Mouse (Mus musculus) liver, embryonic 14.5 days (tissue): Measurements from ENCODE around the gene Sys1. TPM values are rescaled to one million over a fixed set of nuclear protein-coding genes. Genes with fewer than 3 reads are reported as not detected.

Source experiments
- ATAC-seq: fragments of 200-750 bp; cut with Nextera tagmentation; 2 replicates; pipeline ENCODE4 v1.8.0; 2017; ENCODE audit warnings: moderate number of reproducible peaks, mild to moderate bottlenecking, moderate library complexity; ENCODE audit not compliant: insufficient read depth
- DNase-seq, 3 experiments: peaks; one replicate each; pipeline ENCODE4 v3.0.0-alpha.2; 2012 to 2013; ENCODE audit warnings: low read depth in 3 of 3, low spot score in 3 of 3
- H3K27ac ChIP-seq: fragments of 300-500 bp; sonication (generic); 2 replicates; pipeline ENCODE4 v1.5.1; 2014; ENCODE audit warnings: moderate library complexity, mild to moderate bottlenecking, control low read depth, inconsistent platforms
- H3K27me3 ChIP-seq: fragments of 300-500 bp; sonication (generic); 2 replicates; pipeline ENCODE4 v1.6.1; 2014; ENCODE audit warnings: mild to moderate bottlenecking, low read length, moderate library complexity; ENCODE audit not compliant: control insufficient read depth, insufficient read depth
- H3K36me3 ChIP-seq: fragments of 300-500 bp; sonication (generic); replicated peaks from 2 replicates; pipeline ENCODE4 v1.6.1; 2014; ENCODE audit warnings: low read depth; ENCODE audit not compliant: control insufficient read depth, insufficient read depth
- H3K4me1 ChIP-seq, 2 experiments: fragments of 200-500 bp in 1 of 2; fragments of 300-500 bp in 1 of 2; sonication (generic) in 1 of 2; replicated peaks; 2 replicates each; pipeline ENCODE4 v1.6.1; 2012 to 2014; ENCODE audit warnings: antibody characterized with exemption in 1 of 2, inconsistent platforms in 1 of 2, low read length in 1 of 2; ENCODE audit not compliant: control insufficient read depth in 2 of 2, insufficient read depth in 2 of 2
- H3K4me2 ChIP-seq: fragments of 300-500 bp; sonication (generic); 2 replicates; pipeline ENCODE4 v1.6.1; 2014; ENCODE audit warnings: low read depth, mild to moderate bottlenecking, control low read depth, moderate library complexity
- H3K4me3 ChIP-seq, 2 experiments: fragments of 200-500 bp in 1 of 2; fragments of 300-500 bp in 1 of 2; sonication (generic) in 1 of 2; 2 replicates each; pipeline ENCODE4 v1.5.1; 2012 to 2014; ENCODE audit warnings: low read depth in 2 of 2, low read length in 2 of 2, mild to moderate bottlenecking in 2 of 2, control low read depth in 1 of 2, inconsistent platforms in 1 of 2, moderate library complexity in 1 of 2; ENCODE audit not compliant: insufficient read depth in 1 of 2
- H3K9ac ChIP-seq: fragments of 300-500 bp; sonication (generic); replicated peaks from 2 replicates; pipeline ENCODE4 v1.6.1; 2014; ENCODE audit warnings: mild to moderate bottlenecking, control low read depth, moderate library complexity
- H3K9me3 ChIP-seq: fragments of 300-500 bp; sonication (generic); 2 replicates; pipeline ENCODE4 v1.6.1; 2016; ENCODE audit warnings: low read length, mixed read lengths; ENCODE audit not compliant: control insufficient read depth
- CTCF ChIP-seq: IDR thresholded peaks from 2 replicates; pipeline ENCODE4 v1.5.1; 2016; ENCODE audit warnings: antibody characterized with exemption, low read depth, control low read depth
- EP300 ChIP-seq: IDR thresholded peaks from 2 replicates; pipeline ENCODE4 v1.6.1; 2016; ENCODE audit warnings: antibody characterized with exemption, low read depth
- WGBS: fragments of 180-500 bp; shearing (Covaris S2); extraction: QIAGEN DNeasy Blood & Tissue Kit; methylation state at CpG from one replicate; pipeline ENCODE4 v1.1.7; 2014; ENCODE audit not compliant: insufficient replicate concordance; 5-methylcytosine and 5-hydroxymethylcytosine counted together
- polyA plus RNA-seq, 2 experiments: library from polyadenylated mRNA; depleted of rRNA in 1 of 2; stranded (reverse) in 1 of 2; unstranded in 1 of 2; fragments of >200 nt; fragmentation: Nextera tagmentation in 1 of 2; extraction: Ambion mirVana in 1 of 2; gene quantifications; 2 replicates each; pipeline versions ENCODE4 v1.2.1 to v1.2.3; 2012 to 2014

Gene Sys1
- polyA plus RNA-seq, 2 experiments: 15.9 to 30.7 TPM

DNA sequence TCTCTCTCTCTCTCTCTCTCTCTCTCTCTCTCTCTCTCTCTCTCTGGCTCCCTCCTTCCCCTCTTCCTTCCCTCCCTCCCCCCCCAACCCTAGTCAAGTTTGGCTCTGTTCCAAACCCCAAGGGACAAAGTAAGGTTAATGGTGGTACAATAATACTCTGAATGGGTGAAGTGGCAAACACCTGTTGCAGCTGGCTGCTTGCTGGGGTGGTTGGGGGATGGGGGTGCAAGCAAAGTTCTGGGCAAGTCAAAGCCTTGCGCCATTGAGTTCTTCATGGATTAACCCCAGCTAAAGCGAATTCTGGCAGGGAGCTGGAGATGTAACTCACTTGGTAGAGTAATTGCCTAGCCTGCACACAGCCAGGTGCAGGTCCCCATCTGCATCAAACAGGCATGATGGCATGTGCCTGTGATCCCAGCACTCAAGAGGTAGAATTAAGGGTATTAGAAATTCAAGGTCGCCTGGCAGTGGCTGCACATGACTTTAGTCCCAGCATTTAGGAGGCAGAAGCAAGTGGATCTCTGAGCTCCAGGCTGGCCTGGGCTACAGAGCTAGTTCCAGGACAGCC lies 38.4 kb upstream of the Sys1 start:
- H3K4me3 ChIP-seq: no peak overlapping the region
- no peak for DNase-seq
- WGBS: 23% methylated on average over 3 of the region's 3 CpGs
- no peaks in the 10 kb centered on the region for H3K9me3 ChIP-seq
- ATAC-seq: no peak
- no peak overlapping the region for H3K9ac ChIP-seq
- no peak overlapping the region for H3K4me2 ChIP-seq
- TF ChIP-seq EP300: no peak
- H3K36me3 ChIP-seq: no peaks in the 10 kb centered on the region
- H3K27ac ChIP-seq: no peak overlapping the region
- H3K27me3 ChIP-seq: peaks cover 4% of the 10 kb centered on the region; the same call in 1 of the 2 replicates
- no peaks in the 10 kb centered on the region for H3K4me1 ChIP-seq

DNA sequence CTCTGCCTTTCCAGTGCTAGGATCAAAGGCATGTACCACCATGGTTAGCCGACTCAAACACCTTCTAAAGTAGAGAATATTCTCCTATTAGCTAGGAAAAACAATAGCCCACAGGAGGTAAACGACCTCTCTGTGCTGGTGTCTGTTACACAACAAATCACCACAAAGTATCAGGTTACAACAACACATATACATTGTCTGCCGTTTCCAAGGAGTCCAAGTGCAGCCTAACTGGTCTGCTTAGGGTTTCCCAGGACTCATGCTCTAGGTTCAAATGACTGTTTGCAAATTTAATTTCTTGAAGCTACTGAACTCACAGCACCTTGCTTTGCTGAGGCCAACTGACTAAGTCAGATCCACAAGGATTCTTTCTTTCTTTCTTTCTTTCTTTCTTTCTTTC lies 37.3 kb upstream of the Sys1 start:
- H3K36me3 ChIP-seq: no peaks in the 10 kb centered on the region
- no peak overlapping the region for H3K9ac ChIP-seq
- DNase-seq: no peak
- peaks cover under 1% of the 10 kb centered on the region; the same call in 1 of the 2 replicates for H3K27me3 ChIP-seq
- no peak overlapping the region for H3K4me2 ChIP-seq
- no peaks in the 10 kb centered on the region for H3K4me1 ChIP-seq
- no peak for ATAC-seq
- H3K4me3 ChIP-seq: no peak overlapping the region
- no peak overlapping the region for H3K27ac ChIP-seq
- TF ChIP-seq EP300: no peak
- no peak for TF ChIP-seq CTCF
- 14% methylated on average over 3 of the region's 3 CpGs for WGBS
- no peaks in the 10 kb centered on the region for H3K9me3 ChIP-seq

DNA sequence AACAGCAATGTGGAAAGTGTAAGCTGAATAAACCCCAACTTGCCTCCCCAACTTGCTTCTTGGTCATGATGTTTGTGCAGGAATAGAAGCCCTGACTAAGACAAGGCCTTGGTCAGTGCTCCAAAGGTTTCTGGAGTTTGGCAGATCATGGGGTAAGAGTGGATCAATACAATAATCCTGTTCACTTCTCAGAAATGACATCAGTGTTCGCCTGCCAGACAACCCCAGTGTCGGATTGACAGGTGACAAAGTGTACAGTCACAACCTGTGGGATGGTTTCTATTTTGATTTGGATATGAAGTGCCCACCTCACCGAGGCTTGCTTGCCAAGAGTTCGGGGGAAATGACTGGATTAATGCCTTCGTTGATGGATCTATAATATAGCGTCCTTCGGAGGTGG lies 35.5 kb upstream of the Sys1 start:
- Histone ChIP-seq H3K4me1 (no peaks in the 10 kb centered on the region), H3K4me3 (no peak overlapping the region), H3K9me3 (no peaks in the 10 kb centered on the region), H3K9ac (no peak overlapping the region), H3K27me3 (no peaks in the 10 kb centered on the region), H3K36me3 (no peaks in the 10 kb centered on the region), H3K27ac (no peak overlapping the region), H3K4me2 (no peak overlapping the region)
- no peak for DNase-seq
- WGBS: 66% methylated on average over 7 of the region's 7 CpGs
- no peak for ATAC-seq
- TF ChIP-seq EP300 (no peak), CTCF (no peak)

DNA sequence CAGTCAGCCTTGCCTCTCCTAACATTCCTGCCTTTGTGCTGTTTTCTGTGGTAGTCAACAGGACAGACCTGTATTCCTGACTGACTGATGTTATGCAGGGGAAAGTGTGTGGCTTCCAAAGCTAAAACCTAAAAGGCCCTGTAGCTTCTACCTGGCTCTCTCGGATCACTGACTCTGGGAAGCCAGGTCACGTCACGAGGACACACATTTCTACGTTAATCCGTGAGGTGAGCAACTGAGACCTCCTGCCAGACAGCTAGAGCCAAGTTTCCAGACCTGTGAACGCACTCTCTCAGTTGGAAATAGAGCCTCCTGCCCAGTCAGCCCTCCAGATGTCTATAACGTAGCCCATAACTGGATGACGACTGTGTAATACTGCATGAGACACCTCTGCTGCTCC lies 34.8 kb upstream of the Sys1 start:
- 68% methylated on average over 8 of the region's 8 CpGs for WGBS
- Histone ChIP-seq H3K4me3 (no peak overlapping the region), H3K4me2 (no peak overlapping the region), H3K4me1 (no peaks in the 10 kb centered on the region), H3K9me3 (no peaks in the 10 kb centered on the region), H3K36me3 (no peaks in the 10 kb centered on the region), H3K9ac (no peak overlapping the region), H3K27ac (no peak overlapping the region), H3K27me3 (no peaks in the 10 kb centered on the region)
- TF ChIP-seq EP300: no peak
- no peak for TF ChIP-seq CTCF
- DNase-seq: no peak
- no peak for ATAC-seq

DNA sequence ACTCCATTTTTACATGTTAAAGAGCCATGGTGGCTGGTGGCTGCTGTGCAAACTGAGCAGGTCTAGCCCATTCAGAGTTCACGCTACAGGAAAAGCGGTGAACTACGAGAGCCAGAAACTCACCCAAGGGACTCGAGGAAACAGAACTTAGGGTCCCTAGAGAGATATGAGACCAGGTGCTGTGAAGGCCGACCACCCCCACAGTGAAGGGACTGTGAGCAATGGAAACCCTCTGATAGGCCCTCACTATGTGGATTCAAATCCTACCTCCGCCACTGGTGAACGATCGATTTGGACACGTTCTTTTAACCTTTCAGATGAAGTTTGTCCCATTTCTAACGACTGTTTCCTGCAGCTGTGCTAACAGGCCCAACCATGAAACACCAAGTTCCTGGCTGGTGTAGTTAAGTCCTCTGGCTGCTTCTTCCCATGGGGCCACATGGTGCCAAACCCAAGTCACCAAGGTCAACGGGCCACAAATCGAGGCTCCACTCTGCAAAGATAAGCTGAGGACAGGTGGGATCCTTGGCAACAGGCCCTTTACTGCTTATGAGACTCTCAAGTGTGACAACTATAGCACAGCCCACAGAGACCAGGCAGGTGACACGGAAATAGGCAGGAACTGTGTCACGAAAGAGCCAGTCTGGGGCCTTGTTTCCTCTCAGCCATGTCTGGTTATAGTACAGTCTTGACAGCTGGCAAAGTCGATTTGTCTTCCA lies 33.9 kb upstream of the Sys1 start:
- H3K27me3 ChIP-seq: no peaks in the 10 kb centered on the region
- H3K4me3 ChIP-seq: no peak overlapping the region
- TF ChIP-seq EP300 (no peak), CTCF (no peak)
- no peak overlapping the region for H3K9ac ChIP-seq
- no peaks in the 10 kb centered on the region for H3K9me3 ChIP-seq
- no peaks in the 10 kb centered on the region for H3K4me1 ChIP-seq
- H3K4me2 ChIP-seq: no peak overlapping the region
- 70% methylated on average over 15 of the region's 15 CpGs for WGBS
- DNase-seq (no peak), ATAC-seq (no peak)
- no peak overlapping the region for H3K27ac ChIP-seq
- H3K36me3 ChIP-seq: no peaks in the 10 kb centered on the region
